Mouse (Mus musculus) E14TG2a.4 (cell line): ENCODE data around the gene Ptx3.

Experiments
- CTCF ChIP-seq: conservative IDR thresholded peaks from 2 replicates; pipeline ENCODE4 v1.5.1; 2014; ENCODE audit warnings: low read length
- POU5F1 ChIP-seq: IDR thresholded peaks from 2 replicates; pipeline ENCODE4 v1.6.1; 2014; ENCODE audit warnings: low read length, borderline replicate concordance

- TF ChIP-seq CTCF (no peak), POU5F1 (no peak)
Measured at GRCm38 (mm10) chr3:66221243-66221611, 1.5 kb downstream of the Ptx3 start.
